Mouse (Mus musculus) C2C12 (cell line): ENCODE measurements at regions not wholly inside any gene's neighbourhood (a gene's known extent, or its start where the extent isn't known, plus 50 kb on each side); places are given as distances from the start of the nearest gene placed in this dataset.

Source experiments
- CTCF ChIP-seq: IDR thresholded peaks from one replicate; pipeline ENCODE4 v1.5.1; 2011; ENCODE audit not compliant: control insufficient read depth, insufficient read depth, insufficient read length
- MAX ChIP-seq: IDR thresholded peaks from one replicate; pipeline ENCODE4 v1.6.1; 2011; ENCODE audit warnings: mild to moderate bottlenecking, control low read depth

GRCm38 (mm10) chr4:105545486-105545885 lies 244.2 kb upstream of the Gm12728 start:
- TF ChIP-seq CTCF (no peak), MAX (no peak)
